In genomic region chr7:56382706-56383105, GRCm38 (mm10) we compare ENCODE assay signal across 12 mouse cellular contexts.
DNase-seq lines count a peak whose midpoint lies in the region.
"Had no signal": no experiment of that assay in that cellular context is flagged by ENCODE, and none has a peak within 500 bp of the region (broad histone marks: within the 10 kb centered on the region; RNA-seq: fewer than 3 reads in every experiment).

No protein-coding gene starts in this region.

- intact Hi-C loops in left cerebral cortex, postnatal 25 days (cut with DNase I) = no loop called here

- peak; percentile 9 for DNase-seq in cerebellum, adult 11-12 months
- no peak for DNase-seq in cerebellum, postnatal 4 days (ENCODE audit: low spot score in 2 of 2)
- DNase-seq in left cerebral cortex, postnatal 25 days (ENCODE audit: low spot score in 2 of 2) = peak; percentile 3 to 21
- DNase-seq in left cerebral cortex, adult 18-20 months (ENCODE audit: low spot score in 2 of 2) = no peak
- DNase-seq in cerebellum, adult 8-10 months = peak; percentile 11
- peak; percentile 9 for DNase-seq in telencephalon, adult 2 months (ENCODE audit: low read depth, low spot score)
- no peak for DNase-seq in spleen, adult 18-20 months
- DNase-seq: adrenal gland, postnatal 14 days; gastrocnemius, postnatal 36 days; kidney, adult 11 months; liver; thymus, adult 2 months had no signal

Comparison
In these comparisons a context has a peak if more than half of its experiments do, and no peak if none do; other contexts are left out.
1. DNase-seq: peak in cerebellum, adult 11-12 months (single experiment), left cerebral cortex, postnatal 25 days (2 of 2), cerebellum, adult 8-10 months (single experiment) and telencephalon, adult 2 months (single experiment); none in cerebellum, postnatal 4 days (0 of 2), left cerebral cortex, adult 18-20 months (0 of 2) and spleen, adult 18-20 months (0 of 2).